Mouse (Mus musculus) hindbrain, embryonic 12.5 days (tissue): Measurements from ENCODE around the gene Olfr805. TPM values are rescaled to one million over a fixed set of nuclear protein-coding genes. Genes with fewer than 3 reads are reported as not detected.

Experiments
- ATAC-seq: fragments of 200-750 bp; cut with Nextera tagmentation; 2 replicates; pipeline ENCODE4 v1.8.0; 2017; ENCODE audit warnings: moderate TSS enrichment; ENCODE audit not compliant: low FRiP score
- H3K27ac ChIP-seq: fragments of 300-500 bp; sonication (generic); 2 replicates; pipeline ENCODE4 v1.5.1; 2016; ENCODE audit warnings: mild to moderate bottlenecking
- H3K27me3 ChIP-seq: fragments of 300-500 bp; sonication (generic); 2 replicates; pipeline ENCODE4 v1.6.1; 2016; ENCODE audit warnings: mild to moderate bottlenecking
- H3K36me3 ChIP-seq: fragments of 300-500 bp; sonication (generic); 2 replicates; pipeline ENCODE4 v1.6.1; 2016; ENCODE audit warnings: mild to moderate bottlenecking
- H3K4me1 ChIP-seq: fragments of 300-500 bp; sonication (generic); 2 replicates; pipeline ENCODE4 v1.6.1; 2016
- H3K4me2 ChIP-seq: fragments of 300-500 bp; sonication (generic); replicated peaks from 2 replicates; pipeline ENCODE4 v1.6.1; 2016; ENCODE audit warnings: mild to moderate bottlenecking
- H3K4me3 ChIP-seq: fragments of 300-500 bp; sonication (generic); 2 replicates; pipeline ENCODE4 v1.5.1; 2016; ENCODE audit warnings: mild to moderate bottlenecking
- H3K9ac ChIP-seq: fragments of 300-500 bp; sonication (generic); 2 replicates; pipeline ENCODE4 v1.6.1; 2016; ENCODE audit warnings: mild to moderate bottlenecking, moderate library complexity
- H3K9me3 ChIP-seq: fragments of 300-500 bp; sonication (generic); replicated peaks from 2 replicates; pipeline ENCODE4 v1.6.1; 2016; ENCODE audit warnings: mild to moderate bottlenecking
- WGBS: fragments of 180-500 bp; shearing (Covaris S2); methylation state at CpG from one replicate; pipeline ENCODE4 v1.1.7; 2016; 5-methylcytosine and 5-hydroxymethylcytosine counted together
- microRNA-seq: library from miRNA; unstranded; fragments of <30 nt; microRNA quantifications from one replicate; pipeline ENCODE4, GENCODE M21; 2017
- polyA plus RNA-seq: library from polyadenylated mRNA; unstranded; fragments of >200 nt; fragmentation: Nextera tagmentation; extraction: Ambion mirVana; gene quantifications from 2 replicates; pipeline ENCODE4 v1.2.1, GENCODE M21; 2016

Gene Olfr805
- not detected in 2 replicates for polyA plus RNA-seq

DNA sequence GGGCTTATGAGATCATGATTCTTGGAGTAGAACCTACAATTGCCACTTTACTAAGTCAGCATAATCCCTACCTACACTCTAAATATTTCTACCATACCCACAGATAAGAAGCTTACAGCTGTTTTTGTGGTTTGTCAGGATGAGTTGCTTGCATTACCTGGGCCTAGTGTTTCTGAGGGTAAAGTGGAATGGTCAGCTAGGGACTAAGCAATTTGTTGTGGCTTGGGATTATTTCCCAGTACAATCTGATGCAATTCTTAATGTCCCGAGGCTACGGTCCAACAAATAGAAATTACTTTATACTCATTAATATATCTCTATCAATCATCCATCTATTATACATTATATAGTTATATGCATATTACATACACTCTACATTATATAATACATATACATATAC lies at the start of gene Olfr805:
Olfr805 (minus strand) TSS at position 101 of the 400 bp plus-strand sequence.
- Histone ChIP-seq H3K4me1 (no peaks in the 10 kb centered on the region), H3K27ac (no peak within 1 kb of the TSS), H3K9me3 (no peaks in the 10 kb centered on the region), H3K27me3 (no peaks in the 10 kb centered on the region), H3K9ac (no peak within 1 kb of the TSS), H3K4me3 (no peak within 1 kb of the TSS), H3K36me3 (no peaks in the 10 kb centered on the region), H3K4me2 (no peak within 1 kb of the TSS)
- no peak for ATAC-seq
- 95% methylated on average over 2 of the region's 2 CpGs for WGBS

DNA sequence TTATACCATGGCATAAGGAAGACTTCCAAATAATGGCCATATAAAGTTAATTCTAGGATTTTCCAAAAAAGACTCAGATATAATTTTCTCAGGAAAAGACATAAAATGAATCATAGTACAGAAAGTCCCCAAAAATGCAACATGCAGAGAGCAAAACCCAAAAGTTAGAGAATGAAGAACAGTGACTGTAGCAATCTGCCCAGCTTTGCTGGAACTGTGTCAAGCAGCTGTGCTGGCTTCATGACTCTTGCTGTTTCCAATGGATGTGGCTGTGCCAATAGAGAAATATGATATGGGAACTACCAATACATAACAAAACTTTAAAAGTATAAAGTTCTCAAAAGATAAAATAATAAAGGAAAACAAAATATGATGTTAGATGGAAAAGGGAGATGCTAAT lies 48.9 kb upstream of the Olfr805 start:
- Histone ChIP-seq H3K9me3 (no peaks in the 10 kb centered on the region), H3K9ac (no peak overlapping the region), H3K36me3 (no peaks in the 10 kb centered on the region), H3K4me3 (no peak overlapping the region), H3K4me2 (no peak overlapping the region), H3K27me3 (no peaks in the 10 kb centered on the region), H3K27ac (no peak overlapping the region), H3K4me1 (no peaks in the 10 kb centered on the region)
- no peak for ATAC-seq

DNA sequence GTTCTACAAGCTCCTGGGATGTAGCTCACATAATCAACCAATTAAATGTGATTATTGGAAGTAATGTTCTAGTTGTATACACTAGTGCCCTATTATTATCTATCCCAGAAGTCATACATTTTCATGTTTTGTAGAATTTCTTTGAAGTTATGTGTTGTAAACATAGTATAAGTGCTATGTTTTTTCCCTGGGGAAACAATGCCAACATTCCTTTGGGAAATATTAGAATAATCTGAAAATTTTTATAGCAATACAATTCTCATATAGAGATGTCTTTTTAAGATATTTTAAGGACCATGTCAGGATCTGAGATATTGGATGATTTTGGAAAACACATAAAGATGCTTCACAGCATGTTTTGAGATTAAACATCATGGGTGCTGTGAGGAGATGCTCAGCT lies 45.2 kb upstream of the Olfr805 start, which contains the start of gene Olfr809:
Olfr809 (plus strand) TSS at position 301 of the 400 bp plus-strand sequence.
- no peaks in the 10 kb centered on the region for H3K27me3 ChIP-seq
- H3K27ac ChIP-seq = no peak within 1 kb of the TSS
- H3K4me1 ChIP-seq = no peaks in the 10 kb centered on the region
- H3K9ac ChIP-seq = no peak within 1 kb of the TSS
- no peak within 1 kb of the TSS for H3K4me2 ChIP-seq
- ATAC-seq = no peak
- no peaks in the 10 kb centered on the region for H3K36me3 ChIP-seq
- H3K9me3 ChIP-seq = no peaks in the 10 kb centered on the region
- no peak within 1 kb of the TSS for H3K4me3 ChIP-seq

DNA sequence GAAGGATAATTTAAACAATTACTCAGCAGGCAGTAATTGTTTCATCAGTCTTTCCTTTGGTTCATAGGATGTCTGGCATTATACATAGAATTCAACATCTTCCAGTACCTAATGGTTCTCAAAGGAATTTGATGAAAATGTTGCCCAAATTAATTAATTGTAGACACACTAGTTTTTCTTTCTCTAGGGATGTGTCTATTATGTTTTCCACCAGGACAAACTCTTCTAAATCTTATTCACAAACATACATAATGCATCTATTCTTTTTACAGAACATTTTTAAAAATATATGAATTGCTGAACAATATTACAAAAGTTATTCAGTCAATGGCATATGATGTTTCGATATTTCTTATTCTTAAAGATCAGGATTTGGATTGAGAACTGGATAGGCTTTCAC lies 36.0 kb upstream of the Olfr805 start, which contains the start of gene Olfr808:
Olfr808 (plus strand) TSS at position 301 of the 400 bp plus-strand sequence.
- H3K4me2 ChIP-seq = no peak within 1 kb of the TSS
- H3K36me3 ChIP-seq = no peaks in the 10 kb centered on the region
- no peak within 1 kb of the TSS for H3K9ac ChIP-seq
- ATAC-seq = no peak
- no peak within 1 kb of the TSS for H3K27ac ChIP-seq
- WGBS = 92% methylated on average over 1 of the region's 1 CpGs
- no peak within 1 kb of the TSS for H3K4me3 ChIP-seq
- no peaks in the 10 kb centered on the region for H3K27me3 ChIP-seq
- H3K9me3 ChIP-seq = no peaks in the 10 kb centered on the region
- H3K4me1 ChIP-seq = no peaks in the 10 kb centered on the region

DNA sequence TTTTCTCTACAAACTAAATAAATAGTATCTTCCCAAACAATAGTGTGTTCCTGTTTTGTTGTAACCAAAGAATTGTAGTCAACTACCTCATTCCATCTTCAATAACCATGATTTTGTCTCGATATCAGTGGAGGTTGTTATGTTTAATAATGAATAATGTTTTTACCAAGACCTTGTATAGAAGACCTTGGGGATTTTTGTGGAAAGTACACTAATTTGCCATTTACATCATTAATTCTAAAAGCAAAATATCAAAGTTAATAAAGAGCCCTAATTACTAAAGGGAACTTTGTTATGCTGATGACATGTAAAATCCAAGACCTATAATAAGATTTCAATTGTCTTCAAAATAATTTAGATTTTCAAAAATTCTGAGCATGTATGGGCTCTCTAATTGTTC lies 28.5 kb upstream of the Olfr805 start, which contains the start of gene Olfr807:
Olfr807 (minus strand) TSS at position 101 of the 400 bp plus-strand sequence.
- no peaks in the 10 kb centered on the region for H3K36me3 ChIP-seq
- H3K9ac ChIP-seq = no peak within 1 kb of the TSS
- H3K27ac ChIP-seq = no peak within 1 kb of the TSS
- WGBS = 91% methylated on average over 1 of the region's 1 CpGs
- no peak for ATAC-seq
- H3K9me3 ChIP-seq = no peaks in the 10 kb centered on the region
- H3K4me1 ChIP-seq = no peaks in the 10 kb centered on the region
- H3K27me3 ChIP-seq = no peaks in the 10 kb centered on the region
- no peak within 1 kb of the TSS for H3K4me2 ChIP-seq
- H3K4me3 ChIP-seq = no peak within 1 kb of the TSS

DNA sequence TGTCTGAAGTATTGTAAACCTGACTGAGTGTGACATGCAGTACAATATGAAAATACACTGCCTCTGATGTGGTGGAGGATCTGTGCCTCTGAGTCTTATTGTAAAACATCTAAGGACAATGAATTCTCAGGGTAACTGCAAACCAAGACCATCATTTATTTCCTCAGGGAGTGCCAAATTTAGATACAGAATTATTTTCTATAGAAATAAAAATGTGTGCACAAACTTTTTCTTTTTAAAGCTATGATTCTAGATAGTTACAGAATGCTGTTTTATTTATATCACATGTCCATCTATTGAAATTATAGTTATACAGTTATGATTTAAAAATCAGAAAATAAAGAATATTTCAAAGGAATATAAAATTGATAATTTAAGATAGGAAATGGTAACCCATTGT lies 12.6 kb upstream of the Olfr805 start, which contains the start of gene Olfr806:
Olfr806 (minus strand) TSS at position 101 of the 400 bp plus-strand sequence.
- ATAC-seq = no peak
- H3K9ac ChIP-seq = no peak within 1 kb of the TSS
- no peak within 1 kb of the TSS for H3K27ac ChIP-seq
- no peak within 1 kb of the TSS for H3K4me2 ChIP-seq
- no peaks in the 10 kb centered on the region for H3K9me3 ChIP-seq
- H3K27me3 ChIP-seq = no peaks in the 10 kb centered on the region
- no peak within 1 kb of the TSS for H3K4me3 ChIP-seq
- no peaks in the 10 kb centered on the region for H3K36me3 ChIP-seq
- H3K4me1 ChIP-seq = no peaks in the 10 kb centered on the region

DNA sequence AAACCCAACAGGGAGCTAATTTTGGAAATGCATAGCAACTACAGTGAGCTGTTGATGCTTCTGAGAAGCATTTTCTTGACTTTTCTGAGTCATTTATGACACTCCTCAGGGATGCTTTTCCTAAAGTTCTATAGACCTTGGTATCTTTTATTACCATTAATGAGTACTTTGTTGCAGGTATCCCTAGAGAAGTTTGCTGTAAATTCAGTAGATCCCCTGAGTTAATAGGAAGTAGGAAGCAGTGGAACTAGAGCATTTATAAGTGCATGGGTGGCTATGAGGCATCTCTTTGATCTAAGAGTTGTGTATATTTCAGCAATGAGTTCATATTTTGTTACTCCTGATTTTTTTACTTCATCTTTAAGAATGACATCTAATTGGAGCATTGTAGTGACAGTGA lies 26.3 kb downstream of the Olfr805 start, which contains the start of gene Olfr804:
Olfr804 (plus strand) TSS at position 301 of the 400 bp plus-strand sequence.
- no peak for ATAC-seq
- Histone ChIP-seq H3K9ac (no peak within 1 kb of the TSS), H3K4me2 (no peak within 1 kb of the TSS), H3K9me3 (no peaks in the 10 kb centered on the region), H3K36me3 (no peaks in the 10 kb centered on the region), H3K27me3 (no peaks in the 10 kb centered on the region), H3K4me1 (no peaks in the 10 kb centered on the region), H3K4me3 (no peak within 1 kb of the TSS), H3K27ac (no peak within 1 kb of the TSS)

DNA sequence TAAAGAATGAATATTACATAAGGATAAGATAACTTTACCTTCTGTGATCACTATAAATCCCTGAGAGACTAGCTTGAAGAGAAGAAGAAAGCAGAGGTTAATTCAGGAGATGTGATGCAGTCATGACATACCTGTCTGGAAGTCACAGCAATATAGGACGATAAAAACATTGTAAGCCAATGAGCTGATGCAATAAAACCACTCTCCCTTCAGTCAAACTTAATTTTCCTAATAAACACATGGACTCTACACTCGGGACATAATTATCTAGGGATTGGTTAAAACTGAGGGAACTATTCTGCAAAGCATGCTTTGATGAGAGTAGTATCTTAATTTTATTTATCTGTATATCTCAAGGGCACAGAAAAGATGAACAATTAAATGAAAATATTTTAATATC lies 35.0 kb downstream of the Olfr805 start, which contains the start of gene Olfr803:
Olfr803 (minus strand) TSS at position 101 of the 400 bp plus-strand sequence.
- no peaks in the 10 kb centered on the region for H3K4me1 ChIP-seq
- no peak within 1 kb of the TSS for H3K27ac ChIP-seq
- H3K36me3 ChIP-seq = no peaks in the 10 kb centered on the region
- ATAC-seq = no peak
- H3K27me3 ChIP-seq = no peaks in the 10 kb centered on the region
- no peaks in the 10 kb centered on the region for H3K9me3 ChIP-seq
- no peak within 1 kb of the TSS for H3K9ac ChIP-seq
- H3K4me3 ChIP-seq = no peak within 1 kb of the TSS
- WGBS = 68% methylated on average over 2 of the region's 2 CpGs
- no peak within 1 kb of the TSS for H3K4me2 ChIP-seq

DNA sequence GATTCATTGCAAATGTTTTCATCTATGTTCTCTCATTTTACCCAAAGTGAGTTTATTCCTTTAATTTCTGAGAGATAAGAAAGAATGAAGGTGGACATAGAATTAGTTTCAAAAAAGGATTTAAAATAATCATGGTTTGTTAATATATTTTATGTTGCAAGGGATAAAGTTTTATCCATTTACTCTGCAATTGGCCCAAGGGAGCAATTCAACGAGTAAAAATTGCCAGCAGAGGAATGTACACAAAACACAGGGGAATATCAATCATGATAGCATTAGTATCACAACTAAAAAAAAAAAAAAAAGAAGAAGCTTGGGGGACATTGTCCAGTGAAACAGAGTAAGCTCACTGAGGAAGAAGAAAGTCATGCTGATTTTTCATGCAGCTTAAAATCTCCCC lies 41.1 kb downstream of the Olfr805 start, which contains the start of gene Olfr802:
Olfr802 (minus strand) TSS at position 101 of the 400 bp plus-strand sequence.
- no peak within 1 kb of the TSS for H3K4me2 ChIP-seq
- no peak within 1 kb of the TSS for H3K4me3 ChIP-seq
- no peaks in the 10 kb centered on the region for H3K9me3 ChIP-seq
- whole genome bisulfite sequencing = 79% methylated on average over 1 of the region's 1 CpGs
- H3K4me1 ChIP-seq = no peaks in the 10 kb centered on the region
- H3K27me3 ChIP-seq = no peaks in the 10 kb centered on the region
- no peak within 1 kb of the TSS for H3K9ac ChIP-seq
- ATAC-seq = no peak
- no peak within 1 kb of the TSS for H3K27ac ChIP-seq
- H3K36me3 ChIP-seq = no peaks in the 10 kb centered on the region

DNA sequence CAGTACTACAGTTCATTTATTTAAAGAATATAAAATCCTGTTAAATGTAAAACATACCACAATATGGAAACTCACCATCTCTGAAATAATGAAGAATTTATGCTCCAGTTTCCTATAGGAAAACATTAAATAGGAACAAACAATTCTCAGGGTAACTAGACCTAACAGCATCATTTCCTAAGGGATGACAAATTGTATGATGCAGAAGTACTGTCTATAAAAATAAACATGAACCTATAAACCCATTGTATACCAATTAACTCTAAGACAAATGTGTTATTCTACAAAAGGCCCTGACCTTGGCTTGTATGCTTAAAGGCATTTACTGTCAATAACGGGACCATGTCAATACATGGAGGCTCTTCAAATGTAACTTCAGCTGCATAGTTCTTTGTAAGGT lies 55.4 kb downstream of the Olfr805 start, which contains the start of gene Olfr801:
Olfr801 (minus strand) TSS at position 101 of the 400 bp plus-strand sequence.
- no peak within 1 kb of the TSS for H3K4me3 ChIP-seq
- H3K27me3 ChIP-seq = no peaks in the 10 kb centered on the region
- H3K4me1 ChIP-seq = no peaks in the 10 kb centered on the region
- H3K9me3 ChIP-seq = no peaks in the 10 kb centered on the region
- WGBS = 89% methylated on average over 1 of the region's 1 CpGs
- no peaks in the 10 kb centered on the region for H3K36me3 ChIP-seq
- no peak within 1 kb of the TSS for H3K4me2 ChIP-seq
- no peak within 1 kb of the TSS for H3K9ac ChIP-seq
- ATAC-seq = no peak
- H3K27ac ChIP-seq = no peak within 1 kb of the TSS

Small RNAs within 50 kb of the gene (microRNA-seq; reads per million reads assigned to microRNA genes)
- not detected for gene Gm24485

Other genes starting within 250 kb of the Olfr805 start
- gene Olfr789, start 244.6 kb downstream of the Olfr805 start, polyA plus RNA-seq = not detected in 2 replicates
- not detected in 2 replicates for gene Olfr790, start 230.9 kb downstream of the Olfr805 start, polyA plus RNA-seq
- not detected in 2 replicates for gene Olfr791, start 207.6 kb downstream of the Olfr805 start, polyA plus RNA-seq
- gene Olfr792, start 190.2 kb downstream of the Olfr805 start, polyA plus RNA-seq = not detected in 2 replicates
- not detected in 2 replicates for gene Olfr794, start 161.7 kb downstream of the Olfr805 start, polyA plus RNA-seq
- not detected in 2 replicates for gene Olfr796, start 116.8 kb downstream of the Olfr805 start, polyA plus RNA-seq
- gene Olfr798, start 101.4 kb downstream of the Olfr805 start, polyA plus RNA-seq = not detected in 2 replicates
- not detected in 2 replicates for gene Olfr799, start 91.9 kb downstream of the Olfr805 start, polyA plus RNA-seq
- gene Olfr800, start 71.7 kb downstream of the Olfr805 start, polyA plus RNA-seq = not detected in 2 replicates
- gene Olfr801, start 55.5 kb downstream of the Olfr805 start, polyA plus RNA-seq = not detected in 2 replicates
- gene Olfr802, start 41.2 kb downstream of the Olfr805 start, polyA plus RNA-seq = 0.04 TPM in 1 of 2 replicates, not detected in the other
- gene Olfr803, start 35.1 kb downstream of the Olfr805 start, polyA plus RNA-seq = not detected in 2 replicates
- not detected in 2 replicates for gene Olfr804, start 26.2 kb downstream of the Olfr805 start, polyA plus RNA-seq
- gene Olfr806, start 12.5 kb upstream of the Olfr805 start, polyA plus RNA-seq = not detected in 2 replicates
- not detected in 2 replicates for gene Olfr807, start 28.4 kb upstream of the Olfr805 start, polyA plus RNA-seq
- gene Olfr808, start 36.1 kb upstream of the Olfr805 start, polyA plus RNA-seq = not detected in 2 replicates
- not detected in 2 replicates for gene Olfr809, start 45.3 kb upstream of the Olfr805 start, polyA plus RNA-seq
- not detected in 2 replicates for gene Olfr810, start 65.5 kb upstream of the Olfr805 start, polyA plus RNA-seq
- not detected in 2 replicates for gene Olfr811, start 75.0 kb upstream of the Olfr805 start, polyA plus RNA-seq
- gene Olfr812, start 116.7 kb upstream of the Olfr805 start, polyA plus RNA-seq = not detected in 2 replicates
- gene Olfr813, start 126.0 kb upstream of the Olfr805 start, polyA plus RNA-seq = not detected in 2 replicates
- not detected in 2 replicates for gene Olfr814, start 150.5 kb upstream of the Olfr805 start, polyA plus RNA-seq
- not detected in 2 replicates for gene Olfr815, start 176.5 kb upstream of the Olfr805 start, polyA plus RNA-seq
- not detected in 2 replicates for gene Olfr816, start 186.2 kb upstream of the Olfr805 start, polyA plus RNA-seq
- not detected in 2 replicates for gene Olfr818, start 219.7 kb upstream of the Olfr805 start, polyA plus RNA-seq
- not detected in 2 replicates for gene Olfr819, start 237.9 kb upstream of the Olfr805 start, polyA plus RNA-seq
- gene Olfr247, start 246.8 kb upstream of the Olfr805 start, polyA plus RNA-seq = not detected in 2 replicates